Mouse (Mus musculus): ENCODE results near the gene Ccdc3. TPM values are rescaled to one million over a fixed set of nuclear protein-coding genes. Genes with fewer than 3 reads are reported as not detected.

The Ccdc3 gene
- polyA plus RNA-seq, 1 experiment from 2014 or later, result 10.3 TPM

- WGBS, result 36% methylated on average over 4 of the region's 4 CpGs
- Histone ChIP-seq H3K4me1 (replicated peaks; ENCODE audit: control insufficient read depth, insufficient read depth, low read length) (no peaks in the 10 kb centered on the region), H3K9me3 (ENCODE audit: control insufficient read depth) (no peaks in the 10 kb centered on the region), H3K9ac (ENCODE audit: low read depth, low read length) (no peak overlapping the region), H3K4me2 (replicated peaks; ENCODE audit: low read depth) (no peak overlapping the region), H3K27ac (ENCODE audit: low read depth, low read length) (no peak overlapping the region), H3K36me3 (ENCODE audit: control insufficient read depth, insufficient read depth) (no peaks in the 10 kb centered on the region), H3K27me3 (replicated peaks; ENCODE audit: control insufficient read depth, insufficient read depth, low read length) (no peaks in the 10 kb centered on the region), H3K4me3 (ENCODE audit: low read depth, low read length) (no peak overlapping the region)
- peak; percentile 8; the same call in 1 of the 2 replicates for ATAC-seq
- TF ChIP-seq CTCF (IDR thresholded peaks at IDR 0.05; ENCODE audit: low read depth), result no peak
These were observed 28.4 kb downstream of the Ccdc3 start for GRCm38 (mm10) chr2:5165941-5166361.

GRCm38 (mm10) chr2:5166796-5167195 lies 29.2 kb downstream of the Ccdc3 start:
- Histone ChIP-seq H3K27me3 (replicated peaks; ENCODE audit: control insufficient read depth, insufficient read depth, low read length) (no peaks in the 10 kb centered on the region), H3K4me2 (replicated peaks; ENCODE audit: low read depth) (no peak overlapping the region), H3K9ac (ENCODE audit: low read depth, low read length) (no peak overlapping the region), H3K27ac (ENCODE audit: low read depth, low read length) (no peak overlapping the region), H3K4me1 (replicated peaks; ENCODE audit: control insufficient read depth, insufficient read depth, low read length) (no peaks in the 10 kb centered on the region), H3K36me3 (ENCODE audit: control insufficient read depth, insufficient read depth) (no peaks in the 10 kb centered on the region), H3K9me3 (ENCODE audit: control insufficient read depth) (no peaks in the 10 kb centered on the region), H3K4me3 (ENCODE audit: low read depth, low read length) (no peak overlapping the region)
- WGBS, result 87% methylated on average over 2 of the region's 2 CpGs
- ATAC-seq, result no peak
- TF ChIP-seq CTCF (IDR thresholded peaks at IDR 0.05; ENCODE audit: low read depth), result no peak

- no peak overlapping the region for H3K4me3 ChIP-seq (ENCODE audit: low read depth, low read length)
- no peak overlapping the region for H3K4me2 ChIP-seq (replicated peaks; ENCODE audit: low read depth)
- no peak overlapping the region for H3K9ac ChIP-seq (ENCODE audit: low read depth, low read length)
- TF ChIP-seq CTCF (IDR thresholded peaks at IDR 0.05; ENCODE audit: low read depth), result no peak
- no peak overlapping the region for H3K27ac ChIP-seq (ENCODE audit: low read depth, low read length)
- WGBS, result 72% methylated on average over 4 of the region's 4 CpGs
- no peaks in the 10 kb centered on the region for H3K4me1 ChIP-seq (replicated peaks; ENCODE audit: control insufficient read depth, insufficient read depth, low read length)
- no peaks in the 10 kb centered on the region for H3K36me3 ChIP-seq (ENCODE audit: control insufficient read depth, insufficient read depth)
- no peaks in the 10 kb centered on the region for H3K27me3 ChIP-seq (replicated peaks; ENCODE audit: control insufficient read depth, insufficient read depth, low read length)
- no peak for ATAC-seq
- no peaks in the 10 kb centered on the region for H3K9me3 ChIP-seq (ENCODE audit: control insufficient read depth)
These were observed 33.2 kb downstream of the Ccdc3 start for GRCm38 (mm10) chr2:5170815-5171214.

- TF ChIP-seq CTCF (IDR thresholded peaks at IDR 0.05; ENCODE audit: low read depth), result no peak
- H3K36me3 ChIP-seq (ENCODE audit: control insufficient read depth, insufficient read depth), result no peaks in the 10 kb centered on the region
- no peaks in the 10 kb centered on the region for H3K27me3 ChIP-seq (replicated peaks; ENCODE audit: control insufficient read depth, insufficient read depth, low read length)
- H3K4me1 ChIP-seq (replicated peaks; ENCODE audit: control insufficient read depth, insufficient read depth, low read length), result no peaks in the 10 kb centered on the region
- no peak overlapping the region for H3K4me3 ChIP-seq (ENCODE audit: low read depth, low read length)
- no peak overlapping the region for H3K9ac ChIP-seq (ENCODE audit: low read depth, low read length)
- WGBS, result 82% methylated on average over 5 of the region's 5 CpGs
- no peaks in the 10 kb centered on the region for H3K9me3 ChIP-seq (ENCODE audit: control insufficient read depth)
- ATAC-seq, result no peak
- no peak overlapping the region for H3K4me2 ChIP-seq (replicated peaks; ENCODE audit: low read depth)
- no peak overlapping the region for H3K27ac ChIP-seq (ENCODE audit: low read depth, low read length)
These were observed 33.9 kb downstream of the Ccdc3 start for GRCm38 (mm10) chr2:5171301-5172000.

GRCm38 (mm10) chr2:5172773-5173172 lies 35.2 kb downstream of the Ccdc3 start:
- Histone ChIP-seq H3K4me2 (replicated peaks; ENCODE audit: low read depth) (no peak overlapping the region), H3K27me3 (replicated peaks; ENCODE audit: control insufficient read depth, insufficient read depth, low read length) (no peaks in the 10 kb centered on the region), H3K9me3 (ENCODE audit: control insufficient read depth) (no peaks in the 10 kb centered on the region), H3K27ac (ENCODE audit: low read depth, low read length) (no peak overlapping the region), H3K4me3 (ENCODE audit: low read depth, low read length) (no peak overlapping the region), H3K36me3 (ENCODE audit: control insufficient read depth, insufficient read depth) (no peaks in the 10 kb centered on the region), H3K4me1 (replicated peaks; ENCODE audit: control insufficient read depth, insufficient read depth, low read length) (no peaks in the 10 kb centered on the region), H3K9ac (ENCODE audit: low read depth, low read length) (no peak overlapping the region)
- no peak for ATAC-seq
- 52% methylated on average over 2 of the region's 2 CpGs for WGBS
- TF ChIP-seq CTCF (IDR thresholded peaks at IDR 0.05; ENCODE audit: low read depth), result no peak

GRCm38 (mm10) chr2:5174716-5175115 lies 37.1 kb downstream of the Ccdc3 start:
- no peaks in the 10 kb centered on the region for H3K27me3 ChIP-seq (replicated peaks; ENCODE audit: control insufficient read depth, insufficient read depth, low read length)
- no peaks in the 10 kb centered on the region for H3K36me3 ChIP-seq (ENCODE audit: control insufficient read depth, insufficient read depth)
- no peak overlapping the region for H3K27ac ChIP-seq (ENCODE audit: low read depth, low read length)
- H3K4me2 ChIP-seq (replicated peaks; ENCODE audit: low read depth), result no peak overlapping the region
- no peak for TF ChIP-seq CTCF (IDR thresholded peaks at IDR 0.05; ENCODE audit: low read depth)
- no peak overlapping the region for H3K9ac ChIP-seq (ENCODE audit: low read depth, low read length)
- H3K4me1 ChIP-seq (replicated peaks; ENCODE audit: control insufficient read depth, insufficient read depth, low read length), result no peaks in the 10 kb centered on the region
- ATAC-seq, result no peak
- H3K4me3 ChIP-seq (ENCODE audit: low read depth, low read length), result no peak overlapping the region
- H3K9me3 ChIP-seq (ENCODE audit: control insufficient read depth), result no peaks in the 10 kb centered on the region
